Mouse (Mus musculus) heart, embryonic 16.5 days (tissue): Measurements from ENCODE around the gene Efna3. TPM values are rescaled to one million over a fixed set of nuclear protein-coding genes. Genes with fewer than 3 reads are reported as not detected.

Source experiments
- ATAC-seq: fragments of 200-750 bp; cut with Nextera tagmentation; replicated peaks from 2 replicates; pipeline ENCODE4 v1.8.0; 2017; ENCODE audit warnings: moderate number of reproducible peaks; ENCODE audit not compliant: insufficient read depth, low FRiP score; ENCODE audit errors: extremely low read depth
- H3K27ac ChIP-seq: fragments of 300-500 bp; sonication (generic); 2 replicates; pipeline ENCODE4 v1.5.1; 2014; ENCODE audit warnings: mild to moderate bottlenecking, low read length, control low read depth, moderate library complexity
- H3K27me3 ChIP-seq: fragments of 300-500 bp; sonication (generic); 2 replicates; pipeline ENCODE4 v1.6.1; 2014; ENCODE audit warnings: low read length, mixed read lengths; ENCODE audit not compliant: control insufficient read depth, insufficient read depth
- H3K36me3 ChIP-seq: fragments of 300-500 bp; sonication (generic); 2 replicates; pipeline ENCODE4 v1.6.1; 2014; ENCODE audit not compliant: control insufficient read depth, insufficient read depth
- H3K4me1 ChIP-seq: fragments of 300-500 bp; sonication (generic); 2 replicates; pipeline ENCODE4 v1.6.1; 2014; ENCODE audit warnings: low read length, mixed read lengths; ENCODE audit not compliant: control insufficient read depth, insufficient read depth
- H3K4me2 ChIP-seq: fragments of 300-500 bp; sonication (generic); 2 replicates; pipeline ENCODE4 v1.6.1; 2014; ENCODE audit warnings: low read depth, mild to moderate bottlenecking, control low read depth, low read length
- H3K4me3 ChIP-seq: fragments of 300-500 bp; sonication (generic); 2 replicates; pipeline ENCODE4 v1.5.1; 2014; ENCODE audit warnings: mild to moderate bottlenecking, control low read depth, low read length
- H3K9ac ChIP-seq: fragments of 300-500 bp; sonication (generic); 2 replicates; pipeline ENCODE4 v1.6.1; 2014; ENCODE audit warnings: low read length, control low read depth
- H3K9me3 ChIP-seq: fragments of 300-500 bp; sonication (generic); replicated peaks from 2 replicates; pipeline ENCODE4 v1.6.1; 2016; ENCODE audit warnings: low read length; ENCODE audit not compliant: control insufficient read depth
- WGBS: fragments of 180-500 bp; shearing (Covaris S2); extraction: QIAGEN DNeasy Blood & Tissue Kit; methylation state at CpG from one replicate; pipeline ENCODE4 v1.1.7; 2014; 5-methylcytosine and 5-hydroxymethylcytosine counted together
- polyA plus RNA-seq: library from polyadenylated mRNA; unstranded; fragments of >200 nt; fragmentation: Nextera tagmentation; extraction: Ambion mirVana; gene quantifications from 2 replicates; pipeline ENCODE4 v1.2.1, GENCODE M21; 2015

Efna3 gene
- polyA plus RNA-seq, 1 experiment from 2014 or later, result 0.89 TPM

GRCm38 (mm10) chr3:89321183-89322130 lies 1.3 kb downstream of the Efna3 start:
- Histone ChIP-seq H3K4me1 (peaks cover 37% of the 10 kb centered on the region), H3K4me2 (peak overlapping the region; percentile 98), H3K27me3 (peaks cover 59% of the 10 kb centered on the region), H3K9ac (peak overlapping the region; percentile 55), H3K9me3 (no peaks in the 10 kb centered on the region), H3K4me3 (peak overlapping the region; percentile 66), H3K36me3 (no peaks in the 10 kb centered on the region), H3K27ac (no peak overlapping the region)
- no peak for ATAC-seq
- under 1% methylated on average over 65 of the region's 66 CpGs for WGBS

GRCm38 (mm10) chr3:89320581-89321182 lies 2.1 kb downstream of the Efna3 start:
- Histone ChIP-seq H3K4me2 (peak overlapping the region; percentile 98), H3K27ac (no peak overlapping the region), H3K36me3 (no peaks in the 10 kb centered on the region), H3K9me3 (no peaks in the 10 kb centered on the region), H3K4me3 (peak overlapping the region; percentile 66), H3K4me1 (peaks cover 44% of the 10 kb centered on the region), H3K9ac (peak overlapping the region; percentile 55), H3K27me3 (peaks cover 64% of the 10 kb centered on the region)
- ATAC-seq, result no peak
- WGBS, result 2% methylated on average over 41 of the region's 41 CpGs

GRCm38 (mm10) chr3:89319591-89320350 lies 3.0 kb downstream of the Efna3 start:
- Histone ChIP-seq H3K4me3 (peak overlapping the region; percentile 51), H3K4me2 (peak overlapping the region; percentile 98), H3K9me3 (no peaks in the 10 kb centered on the region), H3K9ac (peak overlapping the region; percentile 50), H3K27ac (no peak overlapping the region), H3K27me3 (peaks cover 64% of the 10 kb centered on the region), H3K36me3 (no peaks in the 10 kb centered on the region), H3K4me1 (peaks cover 53% of the 10 kb centered on the region)
- 3% methylated on average over 57 of the region's 58 CpGs for WGBS
- no peak for ATAC-seq

GRCm38 (mm10) chr3:89318971-89319590 lies 3.7 kb downstream of the Efna3 start:
- peak overlapping the region; percentile 98 for H3K4me2 ChIP-seq
- peaks cover 57% of the 10 kb centered on the region for H3K4me1 ChIP-seq
- H3K4me3 ChIP-seq, result peak overlapping the region; percentile 51
- no peak for ATAC-seq
- H3K27me3 ChIP-seq, result peaks cover 64% of the 10 kb centered on the region
- no peaks in the 10 kb centered on the region for H3K36me3 ChIP-seq
- H3K9ac ChIP-seq, result no peak overlapping the region
- H3K9me3 ChIP-seq, result no peaks in the 10 kb centered on the region
- WGBS, result 14% methylated on average over 21 of the region's 21 CpGs
- no peak overlapping the region for H3K27ac ChIP-seq

- no peak overlapping the region for H3K27ac ChIP-seq
- peaks cover 59% of the 10 kb centered on the region for H3K27me3 ChIP-seq
These were observed 4.4 kb downstream of the Efna3 start for GRCm38 (mm10) chr3:89318316-89318715.

GRCm38 (mm10) chr3:89317246-89317645 lies 5.5 kb downstream of the Efna3 start:
- H3K27ac ChIP-seq, result no peak overlapping the region
- H3K36me3 ChIP-seq, result no peaks in the 10 kb centered on the region
- no peaks in the 10 kb centered on the region for H3K9me3 ChIP-seq
- WGBS, result 53% methylated on average over 6 of the region's 6 CpGs
- H3K27me3 ChIP-seq, result peaks cover 55% of the 10 kb centered on the region
- H3K4me2 ChIP-seq, result no peak overlapping the region
- H3K4me1 ChIP-seq, result peaks cover 55% of the 10 kb centered on the region
- no peak overlapping the region for H3K4me3 ChIP-seq
- ATAC-seq, result no peak
- H3K9ac ChIP-seq, result no peak overlapping the region

More at GRCm38 (mm10) chr3:89318316-89318715, 4.4 kb downstream of the Efna3 start:
- Histone ChIP-seq H3K4me1 (peaks cover 57% of the 10 kb centered on the region), H3K9me3 (no peaks in the 10 kb centered on the region), H3K9ac (no peak overlapping the region), H3K4me3 (no peak overlapping the region), H3K36me3 (no peaks in the 10 kb centered on the region), H3K4me2 (no peak overlapping the region)
- ATAC-seq, result no peak
- WGBS, result 65% methylated on average over 8 of the region's 8 CpGs

GRCm38 (mm10) chr3:89316833-89317232 lies 5.9 kb downstream of the Efna3 start:
- Histone ChIP-seq H3K9me3 (no peaks in the 10 kb centered on the region), H3K27ac (no peak overlapping the region), H3K27me3 (peaks cover 51% of the 10 kb centered on the region), H3K4me1 (peaks cover 51% of the 10 kb centered on the region), H3K9ac (0 out of 2 replicates have a peak overlapping the region, but pooled peaks have one; percentile 3), H3K4me3 (no peak overlapping the region), H3K36me3 (no peaks in the 10 kb centered on the region), H3K4me2 (peak overlapping the region; percentile 75; the same call in 1 of the 2 replicates)
- 8% methylated on average over 4 of the region's 4 CpGs for WGBS
- peak; percentile 29 for ATAC-seq

GRCm38 (mm10) chr3:89315930-89316831 lies 6.6 kb downstream of the Efna3 start:
- no peak for ATAC-seq
- Histone ChIP-seq H3K4me3 (peak overlapping the region; percentile 49), H3K9me3 (no peaks in the 10 kb centered on the region), H3K27ac (no peak overlapping the region), H3K36me3 (no peaks in the 10 kb centered on the region), H3K27me3 (peaks cover 45% of the 10 kb centered on the region), H3K9ac (peak overlapping the region; percentile 50), H3K4me2 (peak overlapping the region; percentile 75), H3K4me1 (peaks cover 45% of the 10 kb centered on the region)
- WGBS, result 15% methylated on average over 39 of the region's 40 CpGs
